Mouse (Mus musculus) limb, embryonic 11.5 days (tissue): ENCODE data around the gene Antxr2. TPM values are rescaled to one million over a fixed set of nuclear protein-coding genes. Genes with fewer than 3 reads are reported as not detected.

Experiments used
- ATAC-seq: fragments of 200-750 bp; cut with Nextera tagmentation; 2 replicates; pipeline ENCODE4 v1.8.0; 2017; ENCODE audit warnings: low read depth; ENCODE audit not compliant: insufficient number of reproducible peaks, low FRiP score, low TSS enrichment
- DNase-seq: peaks from one replicate; pipeline ENCODE4 v3.0.0-alpha.2; 2015; ENCODE audit warnings: low spot score
- H3K27ac ChIP-seq: fragments of 300-500 bp; sonication (generic); replicated peaks from 2 replicates; pipeline ENCODE4 v1.5.1; 2014; ENCODE audit warnings: low read depth, mild to moderate bottlenecking, low read length
- H3K27me3 ChIP-seq: fragments of 300-500 bp; sonication (generic); 2 replicates; pipeline ENCODE4 v1.6.1; 2014; ENCODE audit warnings: mild to moderate bottlenecking, low read length, mixed read lengths; ENCODE audit not compliant: control insufficient read depth, insufficient read depth
- H3K36me3 ChIP-seq: fragments of 300-500 bp; sonication (generic); 2 replicates; pipeline ENCODE4 v1.6.1; 2014; ENCODE audit warnings: mild to moderate bottlenecking, low read length, moderate library complexity, mixed read lengths; ENCODE audit not compliant: control insufficient read depth, insufficient read depth
- H3K4me1 ChIP-seq: fragments of 300-500 bp; sonication (generic); 2 replicates; pipeline ENCODE4 v1.6.1; 2014; ENCODE audit warnings: low read length, mixed read lengths; ENCODE audit not compliant: control insufficient read depth, insufficient read depth
- H3K4me2 ChIP-seq: fragments of 300-500 bp; sonication (generic); 2 replicates; pipeline ENCODE4 v1.6.1; 2014; ENCODE audit warnings: low read depth, mild to moderate bottlenecking, moderate library complexity; ENCODE audit not compliant: severe bottlenecking
- H3K4me3 ChIP-seq: fragments of 300-500 bp; sonication (generic); 2 replicates; pipeline ENCODE4 v1.5.1; 2014; ENCODE audit warnings: low read depth, low read length
- H3K9ac ChIP-seq: fragments of 300-500 bp; sonication (generic); 2 replicates; pipeline ENCODE4 v1.6.1; 2014; ENCODE audit warnings: mild to moderate bottlenecking, low read length
- H3K9me3 ChIP-seq: fragments of 300-500 bp; sonication (generic); 2 replicates; pipeline ENCODE4 v1.6.1; 2016; ENCODE audit warnings: low read length; ENCODE audit not compliant: control insufficient read depth
- WGBS: fragments of 180-500 bp; shearing (Covaris S2); extraction: QIAGEN DNeasy Blood & Tissue Kit; methylation state at CpG from one replicate; pipeline ENCODE4 v1.1.7; 2014; 5-methylcytosine and 5-hydroxymethylcytosine counted together
- polyA plus RNA-seq: library from polyadenylated mRNA; unstranded; fragments of >200 nt; fragmentation: Nextera tagmentation; extraction: Ambion mirVana; gene quantifications from 2 replicates; pipeline ENCODE4 v1.2.1, GENCODE M21; 2014

Gene Antxr2
- polyA plus RNA-seq, 1 experiment from 2014 or later: 24.0 TPM

DNA sequence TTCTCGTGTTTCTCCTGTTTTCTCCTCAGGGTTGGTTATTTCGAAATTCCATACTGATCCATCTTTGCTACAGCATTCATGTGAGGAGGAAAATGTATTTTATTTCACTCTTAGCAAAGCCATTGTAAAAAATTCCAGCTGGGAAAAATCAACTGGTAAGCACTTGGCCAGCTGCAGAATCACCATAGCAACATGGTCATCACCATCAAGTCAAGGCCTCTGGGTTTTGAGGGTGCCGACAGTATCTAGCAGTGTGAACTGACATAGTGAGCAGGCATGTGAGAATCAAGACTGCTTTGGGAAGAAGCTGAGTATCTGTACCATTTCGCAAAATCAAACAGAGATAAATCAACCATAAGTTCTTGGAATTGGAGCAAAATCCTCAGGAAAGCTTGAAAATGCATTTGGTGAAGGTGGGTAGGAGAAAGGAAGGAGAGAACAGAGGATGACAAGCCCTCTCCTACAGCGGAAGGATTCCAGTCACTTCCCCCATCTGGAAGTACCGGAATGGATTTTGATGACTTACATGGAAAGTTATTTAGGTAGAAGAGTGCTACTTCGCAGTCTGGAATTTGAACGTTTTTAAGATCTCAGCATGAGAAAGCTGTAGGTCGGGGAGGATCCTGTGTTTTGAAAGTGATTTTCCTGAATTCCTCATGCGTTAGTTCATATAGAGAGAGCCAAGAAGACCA, 183.5 kb downstream of the Antxr2 start:
- Histone ChIP-seq H3K4me2 (no peak overlapping the region), H3K9me3 (no peaks in the 10 kb centered on the region), H3K36me3 (no peaks in the 10 kb centered on the region), H3K9ac (no peak overlapping the region), H3K4me1 (no peaks in the 10 kb centered on the region), H3K27ac (no peak overlapping the region), H3K27me3 (no peaks in the 10 kb centered on the region), H3K4me3 (no peak overlapping the region)
- WGBS: 84% methylated on average over 10 of the region's 10 CpGs
- no peak for DNase-seq
- no peak for ATAC-seq

DNA sequence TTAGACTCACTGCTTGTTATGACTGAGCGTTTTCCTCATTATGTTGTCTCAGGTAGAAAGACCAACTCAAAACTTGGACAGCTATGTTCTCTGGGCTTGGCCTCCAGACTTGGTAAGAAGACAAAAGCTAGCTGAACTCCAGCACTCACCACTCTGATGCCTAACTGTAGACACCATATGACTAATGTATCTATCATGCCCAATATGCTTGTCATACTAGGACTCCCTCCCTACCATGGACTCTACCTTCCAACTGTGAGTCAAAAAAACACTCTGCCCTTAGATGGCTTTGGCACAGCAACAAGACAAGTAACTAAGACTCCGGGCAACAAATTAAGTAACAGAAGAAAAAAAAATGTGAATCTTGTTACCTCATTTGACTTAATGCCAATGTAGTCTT, 184.3 kb downstream of the Antxr2 start:
- DNase-seq (no peak), ATAC-seq (no peak)
- no peak overlapping the region for H3K9ac ChIP-seq
- no peaks in the 10 kb centered on the region for H3K9me3 ChIP-seq
- WGBS: 90% methylated on average over 2 of the region's 2 CpGs
- H3K4me1 ChIP-seq: no peaks in the 10 kb centered on the region
- H3K27me3 ChIP-seq: no peaks in the 10 kb centered on the region
- H3K4me3 ChIP-seq: no peak overlapping the region
- no peak overlapping the region for H3K27ac ChIP-seq
- H3K36me3 ChIP-seq: no peaks in the 10 kb centered on the region
- H3K4me2 ChIP-seq: no peak overlapping the region

DNA sequence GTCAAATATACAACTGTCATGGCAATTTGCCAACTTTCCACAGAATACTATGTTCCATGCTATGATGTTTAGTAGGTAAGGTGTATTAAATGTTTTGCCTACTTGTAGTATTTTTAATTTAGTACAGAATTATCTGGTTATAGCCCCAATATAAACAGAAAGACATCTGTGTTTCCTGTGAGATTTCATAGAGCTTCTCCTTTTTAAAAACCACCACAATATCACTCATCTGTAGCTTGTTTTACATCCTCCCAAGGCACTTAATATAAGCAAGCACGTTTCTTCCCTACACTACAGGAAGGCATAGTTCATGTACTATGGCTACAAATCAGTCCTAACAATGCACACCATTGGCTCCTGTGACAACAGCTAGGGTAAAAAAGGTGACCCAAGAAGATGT, 188.8 kb downstream of the Antxr2 start:
- Histone ChIP-seq H3K9ac (no peak overlapping the region), H3K4me2 (no peak overlapping the region)
- no peak for DNase-seq

DNA sequence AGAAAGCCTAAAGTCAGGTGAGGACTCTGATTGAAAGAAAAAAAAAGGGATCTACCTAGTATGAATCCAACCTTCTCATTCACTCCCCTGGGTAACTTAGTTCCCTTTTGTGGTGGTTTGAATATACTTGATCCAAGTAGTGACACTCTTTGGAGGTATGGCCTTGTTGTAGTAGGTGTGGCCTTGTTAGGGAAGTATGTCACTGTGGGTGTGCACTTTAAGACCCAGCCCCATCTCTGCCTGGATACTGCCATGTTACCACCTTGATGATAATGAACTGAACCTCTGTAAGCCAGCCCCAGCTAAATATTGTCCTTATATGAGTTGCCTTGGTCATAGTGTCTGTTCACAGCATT, 190.9 kb downstream of the Antxr2 start:
- Histone ChIP-seq H3K36me3 (no peaks in the 10 kb centered on the region), H3K9ac (no peak overlapping the region), H3K4me3 (no peak overlapping the region), H3K4me1 (no peaks in the 10 kb centered on the region), H3K27me3 (no peaks in the 10 kb centered on the region), H3K4me2 (no peak overlapping the region), H3K9me3 (no peaks in the 10 kb centered on the region), H3K27ac (no peak overlapping the region)
- DNase-seq: no peak
- no peak for ATAC-seq

More for the DNA sequence above, 188.8 kb downstream of the Antxr2 start:
- Histone ChIP-seq H3K27me3 (no peaks in the 10 kb centered on the region), H3K36me3 (no peaks in the 10 kb centered on the region), H3K4me1 (no peaks in the 10 kb centered on the region), H3K27ac (no peak overlapping the region), H3K9me3 (no peaks in the 10 kb centered on the region), H3K4me3 (no peak overlapping the region)
- ATAC-seq: no peak
- WGBS: 67% methylated on average over 1 of the region's 1 CpGs

DNA sequence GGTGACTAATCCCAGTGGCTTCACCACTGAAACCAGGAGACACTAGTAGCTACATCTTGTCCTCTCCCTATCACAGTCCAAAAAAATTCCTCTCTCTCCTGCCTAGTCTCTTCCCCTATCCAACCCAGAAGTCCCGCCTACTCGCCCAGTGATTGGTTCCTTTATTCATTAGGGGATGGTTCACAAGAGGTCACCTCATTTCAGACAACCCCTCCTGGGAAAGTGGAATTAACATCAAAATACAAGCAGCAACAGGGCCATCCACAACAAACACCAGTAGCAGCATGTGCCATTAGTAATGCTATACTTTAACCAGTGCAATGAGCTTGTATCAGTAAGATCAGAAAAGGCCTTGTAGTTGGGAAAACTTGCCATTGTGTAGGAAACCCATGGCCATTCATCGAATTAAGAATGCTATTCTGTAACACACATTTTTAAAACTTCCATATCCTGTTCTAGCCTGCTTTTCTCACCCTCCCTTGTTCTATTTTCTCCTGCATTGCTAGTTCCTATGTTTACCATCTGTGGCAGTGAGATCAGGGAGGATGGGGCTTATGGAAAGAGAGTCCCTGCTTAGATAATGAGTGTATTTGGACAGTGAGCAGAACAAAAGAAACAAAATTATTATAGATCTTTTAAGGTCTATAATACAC, 191.4 kb downstream of the Antxr2 start:
- no peaks in the 10 kb centered on the region for H3K4me1 ChIP-seq
- no peak overlapping the region for H3K4me3 ChIP-seq
- H3K9ac ChIP-seq: no peak overlapping the region
- no peak overlapping the region for H3K27ac ChIP-seq
- WGBS: 78% methylated on average over 3 of the region's 3 CpGs
- no peaks in the 10 kb centered on the region for H3K36me3 ChIP-seq
- no peaks in the 10 kb centered on the region for H3K27me3 ChIP-seq
- ATAC-seq (no peak), DNase-seq (no peak)
- H3K9me3 ChIP-seq: no peaks in the 10 kb centered on the region
- H3K4me2 ChIP-seq: no peak overlapping the region

DNA sequence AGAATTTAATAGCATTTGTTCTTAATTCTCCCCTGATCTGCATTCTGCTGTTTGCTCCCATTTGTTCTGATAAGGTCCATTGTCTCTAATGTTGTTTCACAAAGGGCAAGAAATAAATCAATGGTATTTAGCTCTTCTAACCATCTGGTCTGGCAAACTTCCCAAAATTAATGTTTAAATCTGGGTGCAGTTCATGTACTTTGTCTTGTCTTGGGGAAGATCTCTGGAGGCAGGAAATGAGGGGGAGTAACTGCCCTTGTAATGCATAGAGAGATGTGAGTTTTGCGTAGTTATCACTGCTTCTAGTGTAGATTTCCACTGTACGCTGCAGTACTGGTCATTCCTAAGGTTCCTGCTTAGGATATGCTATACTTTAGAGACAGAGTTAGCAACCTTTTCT, 193.5 kb downstream of the Antxr2 start:
- no peak overlapping the region for H3K27ac ChIP-seq
- DNase-seq (no peak), ATAC-seq (no peak)
- 95% methylated on average over 2 of the region's 2 CpGs for WGBS
- H3K9ac ChIP-seq: no peak overlapping the region
- H3K9me3 ChIP-seq: no peaks in the 10 kb centered on the region
- H3K4me2 ChIP-seq: no peak overlapping the region
- no peak overlapping the region for H3K4me3 ChIP-seq
- H3K27me3 ChIP-seq: no peaks in the 10 kb centered on the region
- H3K4me1 ChIP-seq: no peaks in the 10 kb centered on the region
- H3K36me3 ChIP-seq: no peaks in the 10 kb centered on the region

DNA sequence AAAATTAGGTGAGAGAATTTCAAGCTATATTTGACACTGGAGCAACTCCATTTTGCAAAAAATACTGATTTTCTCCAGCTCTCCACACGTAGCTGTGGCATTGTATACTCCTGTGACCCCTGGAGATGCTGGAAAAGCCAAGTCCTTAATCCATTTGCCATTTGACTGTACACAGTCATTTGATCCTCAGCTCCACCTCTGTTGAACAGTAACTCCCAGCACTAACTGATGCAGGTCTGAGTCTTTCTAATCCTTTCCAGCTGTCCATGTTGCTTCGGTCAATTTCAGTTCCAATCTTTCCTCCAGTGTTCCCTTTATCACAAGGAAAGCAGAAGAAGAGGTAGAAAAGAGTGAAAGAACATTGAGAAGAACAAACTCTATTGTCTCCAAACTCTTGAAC, 195.4 kb downstream of the Antxr2 start:
- H3K9me3 ChIP-seq: no peaks in the 10 kb centered on the region
- no peak overlapping the region for H3K9ac ChIP-seq
- WGBS: 30% methylated on average over 2 of the region's 2 CpGs
- no peak overlapping the region for H3K4me2 ChIP-seq
- no peaks in the 10 kb centered on the region for H3K4me1 ChIP-seq
- DNase-seq: no peak
- peak; percentile 35; the same call in 1 of the 2 replicates for ATAC-seq
- H3K4me3 ChIP-seq: no peak overlapping the region
- H3K27me3 ChIP-seq: no peaks in the 10 kb centered on the region
- H3K36me3 ChIP-seq: no peaks in the 10 kb centered on the region
- no peak overlapping the region for H3K27ac ChIP-seq

DNA sequence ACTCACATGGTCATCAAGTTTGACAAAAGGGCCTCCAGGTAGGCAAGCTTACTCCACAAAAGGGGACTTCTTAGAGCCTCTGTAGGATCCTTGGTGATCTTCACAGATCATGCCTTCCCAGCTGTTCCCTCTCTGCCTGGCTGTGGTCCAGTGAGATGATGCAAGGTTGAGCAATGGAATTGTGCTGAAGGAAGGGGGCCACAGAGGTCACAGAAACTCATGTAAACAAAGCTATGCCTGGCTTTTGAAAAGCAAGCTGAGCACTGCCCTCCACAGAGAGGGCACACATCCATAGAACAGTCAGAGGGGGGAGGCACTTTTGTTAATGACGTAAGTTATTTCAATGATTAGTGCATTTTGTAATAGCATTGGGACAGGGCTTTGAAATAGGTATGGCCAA, 196.1 kb downstream of the Antxr2 start:
- H3K4me3 ChIP-seq: no peak overlapping the region
- no peaks in the 10 kb centered on the region for H3K4me1 ChIP-seq
- H3K9me3 ChIP-seq: no peaks in the 10 kb centered on the region
- H3K9ac ChIP-seq: no peak overlapping the region
- DNase-seq (no peak), ATAC-seq (no peak)
- no peak overlapping the region for H3K27ac ChIP-seq
- 81% methylated on average over 1 of the region's 1 CpGs for WGBS
- H3K27me3 ChIP-seq: no peaks in the 10 kb centered on the region
- no peaks in the 10 kb centered on the region for H3K36me3 ChIP-seq
- no peak overlapping the region for H3K4me2 ChIP-seq
